Mouse (Mus musculus): ENCODE measurements at regions not wholly inside any gene's neighbourhood (a gene's known extent, or its start where the extent isn't known, plus 50 kb on each side); places are given as distances from the start of the nearest gene placed in this dataset.

DNA sequence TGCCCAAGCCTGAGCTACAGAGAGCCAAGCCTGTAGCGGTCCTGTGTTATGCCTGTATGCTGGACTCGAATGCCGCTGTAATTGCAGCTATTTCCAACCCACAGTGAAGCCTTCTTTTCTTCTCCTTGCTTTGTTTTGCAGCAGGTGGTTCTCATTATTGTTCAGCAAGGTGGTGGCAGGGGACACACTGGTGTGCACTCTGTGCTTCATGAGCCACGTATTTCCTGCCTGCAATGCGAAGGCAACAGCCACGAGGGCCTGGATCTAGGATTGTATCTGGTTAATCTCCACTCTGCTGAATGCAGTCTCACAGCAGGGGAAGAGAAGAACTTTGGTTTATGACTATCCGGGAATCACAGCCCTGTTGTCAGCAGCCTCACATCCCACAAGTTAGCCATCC lies 62.3 kb upstream of the Ntm start:
- no peak for TF ChIP-seq CTCF (IDR thresholded peaks at IDR 0.05 in 2 of 3, conservative IDR thresholded peaks at IDR 0.05 in 1 of 3; ENCODE audit: control insufficient read depth in 1 of 3, insufficient read depth in 1 of 3, low read depth in 2 of 3, low read length in 3 of 3, poor library complexity in 1 of 3, severe bottlenecking in 1 of 3)
- no peak for TF ChIP-seq GATA1 (IDR thresholded peaks at IDR 0.05; ENCODE audit: low read depth, low read length)
- no peak for TF ChIP-seq BHLHE40 (IDR thresholded peaks at IDR 0.05; ENCODE audit: borderline replicate concordance, low read depth, low read length)
- TF ChIP-seq EP300 (IDR thresholded peaks at IDR 0.05; ENCODE audit: low read depth in 1 of 2, low read length in 2 of 2), result no peak
- TF ChIP-seq TBP (IDR thresholded peaks at IDR 0.05; ENCODE audit: low read depth, low read length), result no peak
- no peak for TF ChIP-seq ZC3H11A (IDR thresholded peaks at IDR 0.05; ENCODE audit: low read depth, low read length)
- no peak for TF ChIP-seq POLR2A (IDR thresholded peaks at IDR 0.05; ENCODE audit: control insufficient read depth in 1 of 2, insufficient read depth in 1 of 2, low read depth in 1 of 2, low read length in 2 of 2, poor library complexity in 1 of 2)
